Mouse (Mus musculus) lung, postnatal 0 days (tissue): ENCODE results near the gene Nme4.

Source experiments
- CTCF ChIP-seq: IDR thresholded peaks from 2 replicates; pipeline ENCODE4 v1.5.1; 2016; ENCODE audit warnings: antibody characterized with exemption, mild to moderate bottlenecking
- EP300 ChIP-seq: IDR thresholded peaks from 2 replicates; pipeline ENCODE4 v1.6.1; 2016; ENCODE audit warnings: antibody characterized with exemption, mild to moderate bottlenecking, control low read depth

- TF ChIP-seq EP300 (no peak), CTCF (peak; percentile 91)
These were observed 5.3 kb downstream of the Nme4 start, which contains the start of gene Decr2 for GRCm38 (mm10) chr17:26089905-26090632.
